Mouse (Mus musculus) intestine, embryonic 14.5 days (tissue): ENCODE data around the gene Fam172a. TPM values are rescaled to one million over a fixed set of nuclear protein-coding genes. Genes with fewer than 3 reads are reported as not detected.

Experiments used
- ATAC-seq: fragments of 200-750 bp; cut with Nextera tagmentation; replicated peaks from 2 replicates; pipeline ENCODE4 v1.8.0; 2017; ENCODE audit warnings: low read depth, moderate number of reproducible peaks, moderate TSS enrichment, moderate library complexity; ENCODE audit not compliant: low FRiP score, low TSS enrichment
- DNase-seq: peaks from one replicate; pipeline ENCODE4 v3.0.0-alpha.2; 2018; ENCODE audit warnings: low spot score
- H3K27ac ChIP-seq: fragments of 300-500 bp; sonication (generic); 2 replicates; pipeline ENCODE4 v1.5.1; 2014; ENCODE audit warnings: low read depth, mild to moderate bottlenecking, control low read depth
- H3K27me3 ChIP-seq: fragments of 300-500 bp; sonication (generic); replicated peaks from 2 replicates; pipeline ENCODE4 v1.6.1; 2014; ENCODE audit warnings: low read length, control low read depth; ENCODE audit not compliant: control insufficient read depth, insufficient read depth
- H3K36me3 ChIP-seq: fragments of 300-500 bp; sonication (generic); 2 replicates; pipeline ENCODE4 v1.6.1; 2014; ENCODE audit warnings: low read length, control low read depth; ENCODE audit not compliant: control insufficient read depth, insufficient read depth
- H3K4me1 ChIP-seq: fragments of 300-500 bp; sonication (generic); replicated peaks from 2 replicates; pipeline ENCODE4 v1.6.1; 2014; ENCODE audit warnings: low read length, control low read depth, mixed read lengths; ENCODE audit not compliant: control insufficient read depth, insufficient read depth
- H3K4me2 ChIP-seq: fragments of 300-500 bp; sonication (generic); 2 replicates; pipeline ENCODE4 v1.6.1; 2014; ENCODE audit warnings: low read length
- H3K4me3 ChIP-seq: fragments of 300-500 bp; sonication (generic); 2 replicates; pipeline ENCODE4 v1.5.1; 2014; ENCODE audit warnings: low read depth, low read length, control low read depth, mixed read lengths
- H3K9ac ChIP-seq: fragments of 300-500 bp; sonication (generic); 2 replicates; pipeline ENCODE4 v1.6.1; 2014; ENCODE audit warnings: mild to moderate bottlenecking, low read length
- H3K9me3 ChIP-seq: fragments of 300-500 bp; sonication (generic); 2 replicates; pipeline ENCODE4 v1.6.1; 2016; ENCODE audit warnings: low read length, control low read depth; ENCODE audit not compliant: control insufficient read depth
- WGBS: fragments of 180-500 bp; shearing (Covaris S2); extraction: QIAGEN DNeasy Blood & Tissue Kit; methylation state at CpG from one replicate; pipeline ENCODE4 v1.1.7; 2014; 5-methylcytosine and 5-hydroxymethylcytosine counted together
- polyA plus RNA-seq: library from polyadenylated mRNA; unstranded; fragments of >200 nt; fragmentation: Nextera tagmentation; extraction: Ambion mirVana; gene quantifications from 2 replicates; pipeline ENCODE4 v1.2.1, GENCODE M21; 2014

Fam172a gene
- polyA plus RNA-seq, 1 experiment from 2014 or later = 23.3 TPM

- H3K9ac ChIP-seq = no peak overlapping the region
- 62% methylated on average over 7 of the region's 7 CpGs for WGBS
These were observed 505.1 kb downstream of the Fam172a start for GRCm38 (mm10) chr13:78206891-78207430.

GRCm38 (mm10) chr13:78207796-78208645, 506.2 kb downstream of the Fam172a start:
- no peak overlapping the region for H3K4me2 ChIP-seq
- DNase-seq (no peak), ATAC-seq (no peak)
- no peak overlapping the region for H3K27ac ChIP-seq
- no peak overlapping the region for H3K9ac ChIP-seq
- H3K4me1 ChIP-seq = no peaks in the 10 kb centered on the region
- no peaks in the 10 kb centered on the region for H3K36me3 ChIP-seq
- no peaks in the 10 kb centered on the region for H3K9me3 ChIP-seq
- no peak overlapping the region for H3K4me3 ChIP-seq
- 38% methylated on average over 12 of the region's 12 CpGs for WGBS
- H3K27me3 ChIP-seq = peaks cover 75% of the 10 kb centered on the region

More at GRCm38 (mm10) chr13:78206891-78207430, 505.1 kb downstream of the Fam172a start:
- no peaks in the 10 kb centered on the region for H3K9me3 ChIP-seq
- ATAC-seq (no peak), DNase-seq (no peak)
- H3K36me3 ChIP-seq = no peaks in the 10 kb centered on the region
- no peak overlapping the region for H3K4me3 ChIP-seq
- peaks cover 75% of the 10 kb centered on the region for H3K27me3 ChIP-seq
- no peak overlapping the region for H3K4me2 ChIP-seq
- no peaks in the 10 kb centered on the region for H3K4me1 ChIP-seq
- H3K27ac ChIP-seq = no peak overlapping the region

GRCm38 (mm10) chr13:78208689-78209410, 507.0 kb downstream of the Fam172a start:
- no peak overlapping the region for H3K4me2 ChIP-seq
- H3K4me3 ChIP-seq = no peak overlapping the region
- 39% methylated on average over 14 of the region's 14 CpGs for WGBS
- H3K27ac ChIP-seq = no peak overlapping the region
- H3K9ac ChIP-seq = no peak overlapping the region
- ATAC-seq (no peak), DNase-seq (no peak)
- no peaks in the 10 kb centered on the region for H3K4me1 ChIP-seq
- H3K27me3 ChIP-seq = peaks cover 75% of the 10 kb centered on the region
- no peaks in the 10 kb centered on the region for H3K36me3 ChIP-seq
- no peaks in the 10 kb centered on the region for H3K9me3 ChIP-seq

GRCm38 (mm10) chr13:78209611-78210028, 507.8 kb downstream of the Fam172a start:
- H3K9me3 ChIP-seq = no peaks in the 10 kb centered on the region
- peaks cover 68% of the 10 kb centered on the region for H3K27me3 ChIP-seq
- DNase-seq (no peak), ATAC-seq (no peak)
- 6% methylated on average over 12 of the region's 12 CpGs for WGBS
- no peaks in the 10 kb centered on the region for H3K4me1 ChIP-seq
- no peak overlapping the region for H3K9ac ChIP-seq
- H3K36me3 ChIP-seq = no peaks in the 10 kb centered on the region
- peak overlapping the region; percentile 25 for H3K4me3 ChIP-seq
- peak overlapping the region; percentile 59 for H3K4me2 ChIP-seq
- H3K27ac ChIP-seq = no peak overlapping the region

- Histone ChIP-seq H3K4me2 (peak overlapping the region; percentile 59), H3K36me3 (no peaks in the 10 kb centered on the region), H3K4me1 (no peaks in the 10 kb centered on the region), H3K9ac (peak overlapping the region; percentile 1; the same call in 1 of the 2 replicates), H3K27ac (no peak overlapping the region), H3K9me3 (no peaks in the 10 kb centered on the region), H3K27me3 (peaks cover 62% of the 10 kb centered on the region), H3K4me3 (peak overlapping the region; percentile 25)
- WGBS = 1% methylated on average over 38 of the region's 38 CpGs
- DNase-seq = peak; percentile 68
- ATAC-seq = peak; percentile 40; the same call in 1 of the 2 replicates
These were observed 508.4 kb downstream of the Fam172a start for GRCm38 (mm10) chr13:78210029-78210747.

- Histone ChIP-seq H3K27me3 (peaks cover 57% of the 10 kb centered on the region), H3K4me2 (peak overlapping the region; percentile 59), H3K36me3 (no peaks in the 10 kb centered on the region), H3K4me3 (peak overlapping the region; percentile 25), H3K9ac (no peak overlapping the region), H3K4me1 (no peaks in the 10 kb centered on the region), H3K9me3 (no peaks in the 10 kb centered on the region), H3K27ac (no peak overlapping the region)
- ATAC-seq = no peak
- WGBS = 22% methylated on average over 13 of the region's 13 CpGs
- no peak for DNase-seq
These were observed 508.9 kb downstream of the Fam172a start for GRCm38 (mm10) chr13:78210748-78211089.

- Histone ChIP-seq H3K4me1 (no peaks in the 10 kb centered on the region), H3K4me2 (no peak overlapping the region), H3K4me3 (no peak overlapping the region), H3K9me3 (no peaks in the 10 kb centered on the region), H3K36me3 (no peaks in the 10 kb centered on the region), H3K27me3 (peaks cover 50% of the 10 kb centered on the region), H3K9ac (no peak overlapping the region), H3K27ac (no peak overlapping the region)
- no peak for ATAC-seq
- 36% methylated on average over 14 of the region's 14 CpGs for WGBS
- no peak for DNase-seq
These were observed 509.6 kb downstream of the Fam172a start for GRCm38 (mm10) chr13:78211231-78212010.

GRCm38 (mm10) chr13:78212111-78212510, 510.3 kb downstream of the Fam172a start:
- WGBS = 41% methylated on average over 15 of the region's 15 CpGs

More at GRCm38 (mm10) chr13:78212111-78212510, 510.3 kb downstream of the Fam172a start:
- Histone ChIP-seq H3K9me3 (no peaks in the 10 kb centered on the region), H3K9ac (no peak overlapping the region), H3K27ac (no peak overlapping the region), H3K4me3 (no peak overlapping the region), H3K27me3 (peaks cover 45% of the 10 kb centered on the region), H3K4me2 (no peak overlapping the region), H3K36me3 (no peaks in the 10 kb centered on the region), H3K4me1 (no peaks in the 10 kb centered on the region)
- no peak for DNase-seq
- ATAC-seq = no peak
